Mouse (Mus musculus): ENCODE measurements at regions not wholly inside any gene's neighbourhood (a gene's known extent, or its start where the extent isn't known, plus 50 kb on each side); places are given as distances from the start of the nearest gene placed in this dataset.
A peak's percentile ranks its signal among the peaks of the same experiment; 100 is the strongest.

DNA sequence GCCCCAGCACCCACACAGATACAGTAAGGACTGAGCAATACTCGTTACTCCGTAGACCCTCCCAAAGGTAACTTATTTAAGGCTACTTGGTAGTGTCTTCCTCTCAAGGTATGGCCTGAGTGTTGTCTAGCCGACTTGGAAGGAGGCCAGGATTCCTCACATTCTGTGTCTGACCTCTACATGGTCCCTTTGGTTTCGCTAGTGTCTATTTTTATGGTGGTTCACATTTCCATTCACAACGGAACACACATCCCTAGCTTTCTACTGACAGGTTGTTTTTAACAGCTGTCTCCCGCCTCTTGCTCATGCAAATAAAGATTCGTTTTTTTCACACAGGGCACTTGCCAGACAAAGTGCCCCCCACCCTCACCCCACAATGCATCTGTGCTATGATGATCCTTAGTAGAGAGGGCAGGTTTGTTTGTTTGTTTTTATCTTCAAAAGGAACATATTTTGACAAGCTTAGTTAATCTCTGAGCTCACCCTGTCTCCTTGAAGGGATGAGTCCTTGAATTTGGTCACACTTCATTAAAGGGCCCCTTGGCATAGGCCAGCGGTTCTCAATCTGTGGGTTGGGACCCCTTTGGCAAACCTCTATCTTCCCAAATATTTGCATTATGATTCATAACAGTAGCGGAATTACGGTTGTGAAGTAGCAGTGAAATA lies 52.7 kb downstream of the Phlda1 start:
- DNase-seq (ENCODE audit: low spot score in 2 of 2) = no peak

- DNase-seq (ENCODE audit: low spot score in 2 of 2) = no peak
Observed at GRCm38 (mm10) chr10:111559341-111560246, 53.5 kb downstream of the Phlda1 start.

GRCm38 (mm10) chr10:111562628-111563027 lies 56.5 kb downstream of the Phlda1 start:
- DNase-seq (ENCODE audit: low spot score in 2 of 2) = no peak

DNA sequence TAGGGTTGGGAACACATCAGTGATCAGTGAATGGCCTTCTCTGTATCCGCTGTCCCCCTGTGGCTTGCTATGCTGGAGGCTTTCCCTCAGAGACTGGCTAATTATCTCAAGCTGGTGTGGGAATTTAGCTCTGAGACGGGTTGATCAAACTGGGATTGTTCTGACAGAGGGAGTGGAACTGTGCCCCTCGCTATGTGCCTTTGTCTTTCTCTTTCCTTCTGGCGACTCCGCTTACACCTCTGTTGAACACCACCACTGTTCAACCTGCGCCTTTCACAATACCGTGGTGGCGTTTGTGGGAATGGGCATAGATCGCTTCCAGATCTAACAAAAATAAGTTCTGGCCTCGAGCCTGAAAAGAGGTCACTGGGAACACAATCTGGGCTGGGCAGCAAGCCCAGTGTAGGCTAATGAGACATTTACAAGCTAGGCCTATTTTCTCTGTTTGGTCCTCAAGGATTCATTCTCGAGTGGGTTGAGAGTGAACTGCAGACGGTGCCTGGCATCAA lies 60.8 kb downstream of the Phlda1 start:
- peak; percentile 58 to 80 for DNase-seq (ENCODE audit: low spot score in 2 of 2)

- DNase-seq (ENCODE audit: low spot score in 2 of 2) = no peak
Observed at GRCm38 (mm10) chr10:111570501-111571258, 64.6 kb downstream of the Phlda1 start.

DNA sequence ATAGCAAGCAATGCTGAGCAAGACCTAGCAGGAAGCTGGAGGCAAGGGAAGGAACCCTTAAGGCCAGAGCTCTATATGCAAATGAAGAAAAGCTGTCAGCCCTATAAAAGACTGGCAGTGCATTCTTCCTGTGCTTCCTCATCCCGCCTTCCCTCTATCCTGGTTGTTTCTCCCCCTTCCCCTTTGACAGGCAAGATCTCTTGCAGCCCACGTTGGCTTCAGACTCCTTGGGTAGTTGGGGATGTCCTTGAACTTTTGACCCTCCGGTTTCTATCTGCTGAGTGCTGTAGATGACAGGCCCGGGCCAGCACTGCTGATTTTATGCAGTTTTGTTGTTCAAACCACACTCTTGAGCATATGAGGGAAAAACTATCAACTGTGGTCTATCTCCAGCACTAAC lies 68.1 kb downstream of the Phlda1 start:
- no peak for DNase-seq (ENCODE audit: low spot score in 2 of 2)

DNA sequence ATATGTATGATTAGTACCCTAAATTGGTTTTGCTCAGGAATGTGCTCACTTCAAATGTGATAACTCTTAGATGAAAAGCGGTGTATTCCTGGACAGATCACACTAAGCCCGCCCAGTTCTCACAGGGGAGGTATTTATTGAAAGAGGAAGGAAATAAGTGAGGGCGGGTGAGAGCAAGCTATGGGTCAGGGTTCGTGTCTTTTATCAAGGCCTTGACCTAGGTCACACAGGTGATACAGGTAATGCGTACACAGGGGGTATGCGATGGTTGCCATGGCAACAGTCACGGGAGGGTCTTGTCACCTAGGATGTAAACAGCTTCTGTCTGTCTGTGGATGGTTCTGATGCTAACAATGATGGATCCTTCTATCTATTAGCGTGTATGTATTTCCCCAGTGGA lies 68.7 kb downstream of the Phlda1 start:
- no peak for DNase-seq (ENCODE audit: low spot score in 2 of 2)

GRCm38 (mm10) chr10:111575256-111575655 lies 69.2 kb downstream of the Phlda1 start:
- DNase-seq (ENCODE audit: low spot score in 2 of 2) = no peak

GRCm38 (mm10) chr10:111575926-111576325 lies 69.8 kb downstream of the Phlda1 start:
- DNase-seq (ENCODE audit: low spot score in 2 of 2) = no peak

- DNase-seq (ENCODE audit: low spot score in 2 of 2) = no peak
Observed at GRCm38 (mm10) chr10:111576395-111577069, 70.4 kb downstream of the Phlda1 start.

DNA sequence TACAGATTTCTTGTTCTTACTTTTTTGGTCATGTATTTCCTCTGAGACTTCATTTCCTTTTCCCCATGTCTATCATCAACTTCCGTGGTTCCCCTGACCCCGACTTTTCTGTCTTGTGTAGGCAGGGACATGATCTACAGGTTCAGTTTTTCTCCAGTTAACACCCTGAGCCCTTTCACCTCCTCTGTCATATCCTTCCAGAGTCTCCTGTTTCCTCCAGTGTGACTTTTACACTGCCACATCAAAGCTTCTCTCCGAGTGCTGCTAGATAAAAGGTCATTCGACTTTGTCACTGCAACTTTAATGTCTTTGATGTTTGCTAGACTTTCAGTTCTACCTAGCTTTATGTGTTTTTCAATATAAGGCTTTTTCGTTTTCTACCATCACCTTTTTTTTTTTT lies 72.5 kb downstream of the Phlda1 start:
- no peak for DNase-seq (ENCODE audit: low spot score in 2 of 2)

GRCm38 (mm10) chr10:111579481-111579880 lies 73.4 kb downstream of the Phlda1 start:
- no peak for DNase-seq (ENCODE audit: low spot score in 2 of 2)

- DNase-seq (ENCODE audit: low spot score in 2 of 2) = no peak
Observed at GRCm38 (mm10) chr10:111580401-111581100, 74.5 kb downstream of the Phlda1 start.

DNA sequence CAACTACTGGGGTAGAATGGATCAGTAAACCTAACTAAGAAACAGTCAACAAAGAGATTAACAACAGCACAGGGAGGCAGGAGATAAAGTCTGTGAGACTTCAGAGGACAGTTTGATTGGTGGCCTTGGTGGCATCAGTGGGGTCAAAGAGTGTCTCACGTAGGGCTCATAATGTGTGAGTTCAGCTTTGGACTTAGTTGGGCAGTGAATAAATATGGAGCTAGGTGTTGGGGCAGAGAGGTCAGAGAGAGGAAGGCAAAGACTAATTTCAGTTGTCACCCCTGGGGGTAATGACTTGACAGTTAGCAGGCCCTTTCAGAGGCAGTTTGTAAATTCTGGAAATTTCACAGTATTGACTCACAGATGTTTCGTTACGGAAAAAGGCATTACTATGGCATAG lies 75.8 kb downstream of the Phlda1 start:
- no peak for DNase-seq (ENCODE audit: low spot score in 2 of 2)

DNA sequence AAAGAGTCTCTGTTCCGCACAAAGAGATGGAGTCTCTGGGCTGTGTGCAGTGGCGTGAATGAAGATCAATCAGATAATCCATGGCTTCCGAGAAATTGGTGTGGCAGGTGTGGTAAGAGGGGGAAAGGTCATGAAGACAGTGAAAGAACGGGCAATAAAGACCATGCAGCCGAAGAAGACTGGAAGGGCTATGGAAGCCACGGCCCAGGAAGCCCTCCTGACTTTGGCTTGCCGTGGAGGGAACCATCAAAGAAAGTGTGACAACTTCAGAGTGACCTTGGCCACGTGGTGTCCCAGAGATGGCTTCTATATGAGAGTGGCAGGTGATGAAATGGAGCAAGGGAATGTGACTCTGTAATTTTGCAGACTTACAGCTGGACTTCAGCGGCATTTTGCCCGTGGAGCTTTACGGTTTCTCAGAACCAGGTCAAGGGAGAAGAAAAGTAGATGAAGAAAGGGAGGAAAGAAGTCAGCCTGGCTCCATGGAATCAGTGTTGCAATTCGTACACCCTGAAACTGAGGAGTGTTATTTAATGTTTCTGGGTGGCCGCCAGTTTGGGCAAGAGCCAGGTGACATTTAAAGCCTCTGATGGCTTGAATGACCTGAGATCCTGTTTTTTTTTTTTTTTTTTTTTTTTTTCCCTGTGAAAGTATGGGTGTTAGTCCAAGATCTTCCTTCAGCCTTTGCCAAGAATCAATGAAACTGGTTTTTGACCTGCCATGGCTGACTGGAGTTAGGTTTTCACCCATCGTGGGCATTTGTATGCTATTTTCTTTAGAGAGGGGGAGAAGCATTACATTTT lies 76.4 kb downstream of the Phlda1 start:
- no peak for DNase-seq (ENCODE audit: low spot score in 2 of 2)

- no peak for DNase-seq (ENCODE audit: low spot score in 2 of 2)
Observed at GRCm38 (mm10) chr10:111583124-111583743, 77.1 kb downstream of the Phlda1 start.

- DNase-seq (ENCODE audit: low spot score in 2 of 2) = no peak
Observed at GRCm38 (mm10) chr10:111583744-111584152, 77.7 kb downstream of the Phlda1 start.

DNA sequence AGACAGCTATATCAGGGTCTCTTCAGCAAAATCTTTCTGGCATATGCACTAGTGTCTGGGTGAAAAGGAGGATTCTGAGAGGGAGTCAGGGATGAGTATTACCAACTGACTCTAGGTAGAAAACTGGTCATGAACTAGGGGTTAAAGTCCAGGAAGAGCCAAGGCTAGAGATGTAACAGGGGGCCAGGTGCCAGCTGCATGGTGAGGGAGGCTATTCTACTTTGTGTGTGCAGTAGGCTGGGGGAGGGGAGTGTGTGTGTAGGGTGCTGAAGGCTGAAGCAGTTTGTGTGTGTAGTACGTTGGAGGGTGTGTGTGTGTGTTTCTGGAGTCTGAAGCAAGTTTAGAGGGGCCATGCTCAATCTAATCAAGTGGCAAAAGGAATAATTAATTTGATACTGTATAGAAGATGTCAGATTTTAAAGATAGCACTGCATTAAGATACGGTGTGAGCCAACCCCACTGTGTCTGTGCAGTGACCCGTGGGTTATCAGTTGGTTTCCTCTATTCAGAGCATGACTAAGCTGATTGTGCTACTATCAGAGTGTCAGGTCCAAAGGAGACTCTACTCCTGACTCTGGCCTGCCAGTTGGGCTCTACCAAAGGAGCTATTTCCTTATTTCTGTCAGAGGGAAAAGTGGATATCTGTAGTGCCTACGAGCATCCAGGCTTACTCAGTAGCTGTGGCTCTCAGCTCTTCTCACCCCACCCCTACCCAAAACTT lies 82.0 kb downstream of the Phlda1 start:
- DNase-seq (ENCODE audit: low spot score in 2 of 2) = no peak
